Mouse (Mus musculus): ENCODE measurements at regions not wholly inside any gene's neighbourhood (a gene's known extent, or its start where the extent isn't known, plus 50 kb on each side); places are given as distances from the start of the nearest gene placed in this dataset.

GRCm38 (mm10) chr3:41375230-41375930 is 180.2 kb upstream of the Jade1 start:
- no peak overlapping the region for H3K9ac ChIP-seq (ENCODE audit: low read length)
- H3K9me3 ChIP-seq (ENCODE audit: control insufficient read depth, low read length): no peaks in the 10 kb centered on the region
- H3K4me3 ChIP-seq (ENCODE audit: low read depth, low read length): no peak overlapping the region
- H3K27ac ChIP-seq (replicated peaks; ENCODE audit: low read depth, low read length): no peak overlapping the region
- H3K36me3 ChIP-seq (ENCODE audit: control insufficient read depth, insufficient read depth, low read length): no peaks in the 10 kb centered on the region
- no peak overlapping the region for H3K4me2 ChIP-seq (ENCODE audit: low read depth, severe bottlenecking)
- H3K4me1 ChIP-seq (ENCODE audit: control insufficient read depth, insufficient read depth, low read length): no peaks in the 10 kb centered on the region
- DNase-seq (ENCODE audit: low spot score): no peak
- H3K27me3 ChIP-seq (ENCODE audit: control insufficient read depth, insufficient read depth, low read length): no peaks in the 10 kb centered on the region
- ATAC-seq (ENCODE audit: insufficient number of reproducible peaks, low FRiP score, low TSS enrichment, low read depth): no peak
- 88% methylated on average over 2 of the region's 2 CpGs for WGBS

GRCm38 (mm10) chr3:41373198-41373597 is 182.3 kb upstream of the Jade1 start:
- Histone ChIP-seq H3K9ac (ENCODE audit: low read length) (no peak overlapping the region), H3K4me3 (ENCODE audit: low read depth, low read length) (no peak overlapping the region), H3K36me3 (ENCODE audit: control insufficient read depth, insufficient read depth, low read length) (no peaks in the 10 kb centered on the region), H3K4me1 (ENCODE audit: control insufficient read depth, insufficient read depth, low read length) (no peaks in the 10 kb centered on the region), H3K4me2 (ENCODE audit: low read depth, severe bottlenecking) (no peak overlapping the region), H3K9me3 (ENCODE audit: control insufficient read depth, low read length) (no peaks in the 10 kb centered on the region), H3K27ac (replicated peaks; ENCODE audit: low read depth, low read length) (no peak overlapping the region), H3K27me3 (ENCODE audit: control insufficient read depth, insufficient read depth, low read length) (no peaks in the 10 kb centered on the region)
- WGBS: 52% methylated on average over 5 of the region's 5 CpGs
- ATAC-seq (ENCODE audit: insufficient number of reproducible peaks, low FRiP score, low TSS enrichment, low read depth) (no peak), DNase-seq (ENCODE audit: low spot score) (no peak)

- Histone ChIP-seq H3K27me3 (ENCODE audit: control insufficient read depth, insufficient read depth, low read length) (no peaks in the 10 kb centered on the region), H3K27ac (replicated peaks; ENCODE audit: low read depth, low read length) (no peak overlapping the region), H3K36me3 (ENCODE audit: control insufficient read depth, insufficient read depth, low read length) (no peaks in the 10 kb centered on the region), H3K9me3 (ENCODE audit: control insufficient read depth, low read length) (no peaks in the 10 kb centered on the region), H3K4me1 (ENCODE audit: control insufficient read depth, insufficient read depth, low read length) (no peaks in the 10 kb centered on the region), H3K9ac (ENCODE audit: low read length) (no peak overlapping the region), H3K4me2 (ENCODE audit: low read depth, severe bottlenecking) (no peak overlapping the region), H3K4me3 (ENCODE audit: low read depth, low read length) (no peak overlapping the region)
- ATAC-seq (ENCODE audit: insufficient number of reproducible peaks, low FRiP score, low TSS enrichment, low read depth) (no peak), DNase-seq (ENCODE audit: low spot score) (no peak)
- WGBS: 87% methylated on average over 7 of the region's 7 CpGs
Observed at GRCm38 (mm10) chr3:41368351-41369101, 187.0 kb upstream of the Jade1 start.

GRCm38 (mm10) chr3:41366764-41367163 is 188.8 kb upstream of the Jade1 start:
- H3K27me3 ChIP-seq (ENCODE audit: control insufficient read depth, insufficient read depth, low read length): no peaks in the 10 kb centered on the region
- H3K4me1 ChIP-seq (ENCODE audit: control insufficient read depth, insufficient read depth, low read length): no peaks in the 10 kb centered on the region
- no peak overlapping the region for H3K27ac ChIP-seq (replicated peaks; ENCODE audit: low read depth, low read length)
- H3K9ac ChIP-seq (ENCODE audit: low read length): no peak overlapping the region
- no peak overlapping the region for H3K4me3 ChIP-seq (ENCODE audit: low read depth, low read length)
- WGBS: 78% methylated on average over 4 of the region's 4 CpGs
- ATAC-seq (ENCODE audit: insufficient number of reproducible peaks, low FRiP score, low TSS enrichment, low read depth) (no peak), DNase-seq (ENCODE audit: low spot score) (no peak)
- H3K36me3 ChIP-seq (ENCODE audit: control insufficient read depth, insufficient read depth, low read length): no peaks in the 10 kb centered on the region
- H3K9me3 ChIP-seq (ENCODE audit: control insufficient read depth, low read length): no peaks in the 10 kb centered on the region
- no peak overlapping the region for H3K4me2 ChIP-seq (ENCODE audit: low read depth, severe bottlenecking)

GRCm38 (mm10) chr3:41366264-41366663 is 189.3 kb upstream of the Jade1 start:
- Histone ChIP-seq H3K4me1 (ENCODE audit: control insufficient read depth, insufficient read depth, low read length) (no peaks in the 10 kb centered on the region), H3K9me3 (ENCODE audit: control insufficient read depth, low read length) (no peaks in the 10 kb centered on the region), H3K4me2 (ENCODE audit: low read depth, severe bottlenecking) (no peak overlapping the region), H3K36me3 (ENCODE audit: control insufficient read depth, insufficient read depth, low read length) (no peaks in the 10 kb centered on the region), H3K4me3 (ENCODE audit: low read depth, low read length) (no peak overlapping the region), H3K27me3 (ENCODE audit: control insufficient read depth, insufficient read depth, low read length) (no peaks in the 10 kb centered on the region), H3K27ac (replicated peaks; ENCODE audit: low read depth, low read length) (no peak overlapping the region), H3K9ac (ENCODE audit: low read length) (no peak overlapping the region)
- ATAC-seq (ENCODE audit: insufficient number of reproducible peaks, low FRiP score, low TSS enrichment, low read depth) (no peak), DNase-seq (ENCODE audit: low spot score) (no peak)
- WGBS: 54% methylated on average over 9 of the region's 9 CpGs

- Histone ChIP-seq H3K4me1 (ENCODE audit: control insufficient read depth, insufficient read depth, low read length) (no peaks in the 10 kb centered on the region), H3K9me3 (ENCODE audit: control insufficient read depth, low read length) (no peaks in the 10 kb centered on the region), H3K9ac (ENCODE audit: low read length) (no peak overlapping the region), H3K4me2 (ENCODE audit: low read depth, severe bottlenecking) (no peak overlapping the region), H3K27ac (replicated peaks; ENCODE audit: low read depth, low read length) (no peak overlapping the region), H3K36me3 (ENCODE audit: control insufficient read depth, insufficient read depth, low read length) (no peaks in the 10 kb centered on the region), H3K4me3 (ENCODE audit: low read depth, low read length) (no peak overlapping the region), H3K27me3 (ENCODE audit: control insufficient read depth, insufficient read depth, low read length) (no peaks in the 10 kb centered on the region)
- 79% methylated on average over 8 of the region's 8 CpGs for WGBS
- DNase-seq (ENCODE audit: low spot score): no peak
- ATAC-seq (ENCODE audit: insufficient number of reproducible peaks, low FRiP score, low TSS enrichment, low read depth): no peak
Observed at GRCm38 (mm10) chr3:41365145-41365830, 190.2 kb upstream of the Jade1 start.

GRCm38 (mm10) chr3:41363947-41364346 is 191.6 kb upstream of the Jade1 start:
- Histone ChIP-seq H3K36me3 (ENCODE audit: control insufficient read depth, insufficient read depth, low read length) (no peaks in the 10 kb centered on the region), H3K4me1 (ENCODE audit: control insufficient read depth, insufficient read depth, low read length) (no peaks in the 10 kb centered on the region), H3K9me3 (ENCODE audit: control insufficient read depth, low read length) (no peaks in the 10 kb centered on the region), H3K4me2 (ENCODE audit: low read depth, severe bottlenecking) (no peak overlapping the region), H3K4me3 (ENCODE audit: low read depth, low read length) (no peak overlapping the region), H3K27ac (replicated peaks; ENCODE audit: low read depth, low read length) (no peak overlapping the region), H3K9ac (ENCODE audit: low read length) (no peak overlapping the region), H3K27me3 (ENCODE audit: control insufficient read depth, insufficient read depth, low read length) (no peaks in the 10 kb centered on the region)
- WGBS: 84% methylated on average over 3 of the region's 3 CpGs
- ATAC-seq (ENCODE audit: insufficient number of reproducible peaks, low FRiP score, low TSS enrichment, low read depth): no peak
- DNase-seq (ENCODE audit: low spot score): no peak

- H3K4me3 ChIP-seq (ENCODE audit: low read depth, low read length): no peak overlapping the region
- H3K9ac ChIP-seq (ENCODE audit: low read length): no peak overlapping the region
- ATAC-seq (ENCODE audit: insufficient number of reproducible peaks, low FRiP score, low TSS enrichment, low read depth): no peak
- no peak overlapping the region for H3K4me2 ChIP-seq (ENCODE audit: low read depth, severe bottlenecking)
- DNase-seq (ENCODE audit: low spot score): no peak
- no peaks in the 10 kb centered on the region for H3K36me3 ChIP-seq (ENCODE audit: control insufficient read depth, insufficient read depth, low read length)
- 76% methylated on average over 5 of the region's 5 CpGs for WGBS
- no peaks in the 10 kb centered on the region for H3K27me3 ChIP-seq (ENCODE audit: control insufficient read depth, insufficient read depth, low read length)
- no peaks in the 10 kb centered on the region for H3K9me3 ChIP-seq (ENCODE audit: control insufficient read depth, low read length)
- no peaks in the 10 kb centered on the region for H3K4me1 ChIP-seq (ENCODE audit: control insufficient read depth, insufficient read depth, low read length)
- H3K27ac ChIP-seq (replicated peaks; ENCODE audit: low read depth, low read length): no peak overlapping the region
Observed at GRCm38 (mm10) chr3:41360231-41360630, 195.3 kb upstream of the Jade1 start.
